Mouse (Mus musculus): Measurements from ENCODE around the gene Lmod3.

Lmod3 gene

DNA sequence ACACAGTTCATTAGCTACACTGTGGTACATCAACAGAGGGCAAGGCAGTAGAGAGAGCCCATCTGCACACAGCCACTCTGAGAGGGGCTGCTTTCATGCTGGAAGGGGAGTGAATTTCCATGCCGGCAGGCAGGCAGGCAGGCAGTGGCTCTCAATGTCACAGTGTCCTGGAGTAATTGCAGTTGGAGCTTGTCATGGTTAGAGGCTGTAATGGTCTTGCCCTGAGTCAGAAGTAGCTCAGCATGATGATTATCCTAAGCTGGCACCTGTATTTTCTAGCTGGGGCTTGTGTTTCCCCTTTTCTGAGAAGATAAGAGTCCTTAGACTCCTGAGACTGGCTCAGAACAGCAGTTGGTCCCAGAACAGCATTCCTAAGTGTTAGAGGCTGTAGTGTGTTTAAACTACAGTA, 26.5 kb downstream of the Lmod3 start:
- no peak for DNase-seq (ENCODE audit: low spot score)

DNA sequence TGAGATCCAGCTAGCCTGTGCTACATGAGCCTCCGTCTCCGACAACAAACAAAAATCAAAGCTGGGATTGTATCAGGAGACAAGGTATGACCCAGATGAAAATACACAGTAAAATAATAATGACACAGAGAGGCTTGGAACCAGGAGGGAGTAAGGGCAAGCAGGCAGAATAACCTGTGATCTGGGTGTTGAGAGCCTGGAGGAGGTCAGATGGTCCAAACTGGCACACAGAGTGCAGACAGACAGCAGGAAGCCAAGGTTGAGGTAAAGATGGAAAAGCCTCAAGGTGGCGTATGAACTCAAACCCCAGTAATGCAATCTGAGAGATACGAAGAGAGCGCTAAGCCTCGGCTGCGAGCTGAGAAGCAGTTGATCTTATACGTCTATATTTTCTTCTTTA, 28.1 kb downstream of the Lmod3 start:
- DNase-seq (ENCODE audit: low spot score): no peak

DNA sequence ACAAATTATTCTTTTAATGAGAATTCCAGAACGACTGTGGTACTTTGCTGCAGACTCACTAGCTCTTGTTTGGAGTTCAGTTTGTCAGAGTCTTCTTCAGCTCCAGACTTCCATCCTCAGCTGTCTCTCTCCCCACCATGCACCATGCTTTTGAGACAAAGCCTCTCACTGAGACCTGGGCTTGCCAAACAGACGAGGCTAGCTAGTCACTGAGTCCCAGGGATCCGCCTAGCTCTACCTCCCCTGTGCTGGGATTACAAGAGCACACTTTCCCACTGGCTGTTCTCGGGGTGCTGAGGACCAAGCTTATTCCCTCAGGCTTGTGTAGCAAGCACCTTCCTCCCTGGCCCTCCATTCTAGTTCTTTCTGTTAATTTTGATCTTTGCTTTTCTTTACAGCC, 29.0 kb downstream of the Lmod3 start:
- DNase-seq (ENCODE audit: low spot score): no peak

GRCm38 (mm10) chr6:97222931-97223467, 29.6 kb downstream of the Lmod3 start:
- no peak for DNase-seq (ENCODE audit: low spot score)

GRCm38 (mm10) chr6:97222321-97222720, 30.2 kb downstream of the Lmod3 start:
- no peak for DNase-seq (ENCODE audit: low spot score)

- DNase-seq (ENCODE audit: low spot score): no peak
Observed at GRCm38 (mm10) chr6:97221205-97222025, 31.1 kb downstream of the Lmod3 start.

- DNase-seq (ENCODE audit: low spot score): no peak
Observed at GRCm38 (mm10) chr6:97220672-97221071, 31.9 kb downstream of the Lmod3 start.

DNA sequence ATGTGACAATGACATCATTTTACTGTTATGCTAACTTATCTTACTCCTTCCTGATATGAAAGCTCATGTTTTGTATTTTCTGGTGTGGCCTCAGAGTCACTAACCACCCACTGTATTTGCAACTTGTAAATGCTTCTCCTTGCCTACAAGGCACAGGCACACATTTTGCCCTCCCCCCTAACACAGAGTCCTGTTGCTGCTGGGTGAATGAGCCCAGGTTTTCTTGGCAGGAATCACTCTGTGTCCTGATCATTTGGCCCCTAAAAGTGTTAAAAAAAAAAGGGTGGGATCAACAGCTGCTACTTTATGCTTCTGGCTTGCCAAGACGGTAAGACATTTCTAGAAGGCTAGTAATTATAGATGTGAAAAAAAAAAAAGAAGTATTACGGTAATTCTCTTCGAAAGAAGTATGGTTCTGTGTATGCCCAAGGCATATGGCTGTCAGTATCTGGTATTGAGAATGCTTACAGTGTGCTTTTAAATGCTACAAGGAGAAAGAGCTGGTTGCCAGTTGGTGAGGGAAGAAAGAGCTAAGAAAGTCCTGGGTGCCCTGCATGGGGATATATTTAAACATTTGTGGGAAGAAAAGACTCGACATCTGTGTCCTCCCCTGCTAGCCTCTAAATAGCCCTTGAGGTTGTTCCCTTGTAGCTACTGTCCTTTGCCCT, 36.3 kb downstream of the Lmod3 start:
- DNase-seq (ENCODE audit: low spot score): no peak

DNA sequence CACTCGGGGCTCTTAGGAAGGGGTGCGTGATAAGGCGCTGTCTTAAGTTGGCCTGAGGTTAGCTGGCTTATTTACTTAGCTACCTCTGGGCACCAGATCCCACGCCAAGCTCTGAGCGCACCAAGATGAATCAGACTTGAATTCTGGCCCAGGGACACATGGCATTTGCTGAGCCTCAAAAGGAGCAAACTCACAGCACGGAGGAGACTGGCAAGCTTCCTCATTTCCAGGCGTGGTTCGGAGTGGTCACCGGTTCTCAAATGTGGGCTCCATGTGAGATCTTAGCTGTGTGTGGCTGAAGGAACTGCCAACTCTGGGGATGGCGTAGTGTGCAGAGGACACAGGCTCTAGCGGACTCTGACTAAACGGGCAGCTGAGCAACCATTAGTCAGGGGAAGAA, 40.6 kb downstream of the Lmod3 start:
- no peak for DNase-seq (ENCODE audit: low spot score)

- DNase-seq (ENCODE audit: low spot score): no peak
Observed at GRCm38 (mm10) chr6:97210962-97211601, 41.5 kb downstream of the Lmod3 start.

GRCm38 (mm10) chr6:97210191-97210961, 42.2 kb downstream of the Lmod3 start, which contains the start of gene Arl6ip5:
Arl6ip5 (plus strand) TSS chr6:97210689.
- peak; percentile 82 for DNase-seq (ENCODE audit: low spot score)

DNA sequence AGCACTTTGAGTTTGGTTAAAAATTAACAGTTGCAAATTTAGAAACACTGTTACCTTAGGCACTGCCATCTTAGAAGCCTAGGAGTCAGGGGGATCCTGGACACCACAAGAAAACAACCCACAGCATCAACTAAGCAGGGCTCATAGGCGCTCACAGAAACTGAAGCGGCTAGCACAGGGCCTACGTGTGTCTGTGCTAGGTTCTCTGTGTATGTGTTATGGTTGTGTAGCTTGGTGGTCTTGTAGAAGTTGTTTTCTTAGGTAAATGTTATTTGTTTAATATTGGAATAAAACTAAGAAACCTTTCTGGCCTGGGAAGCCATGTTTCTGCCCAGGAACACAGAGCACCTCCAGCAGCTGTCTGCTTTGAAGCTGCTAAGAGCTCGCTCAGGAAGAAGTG, 42.8 kb downstream of the Lmod3 start:
- no peak for DNase-seq (ENCODE audit: low spot score)

- DNase-seq (ENCODE audit: low spot score): no peak
Observed at GRCm38 (mm10) chr6:97209201-97209600, 43.4 kb downstream of the Lmod3 start.

DNA sequence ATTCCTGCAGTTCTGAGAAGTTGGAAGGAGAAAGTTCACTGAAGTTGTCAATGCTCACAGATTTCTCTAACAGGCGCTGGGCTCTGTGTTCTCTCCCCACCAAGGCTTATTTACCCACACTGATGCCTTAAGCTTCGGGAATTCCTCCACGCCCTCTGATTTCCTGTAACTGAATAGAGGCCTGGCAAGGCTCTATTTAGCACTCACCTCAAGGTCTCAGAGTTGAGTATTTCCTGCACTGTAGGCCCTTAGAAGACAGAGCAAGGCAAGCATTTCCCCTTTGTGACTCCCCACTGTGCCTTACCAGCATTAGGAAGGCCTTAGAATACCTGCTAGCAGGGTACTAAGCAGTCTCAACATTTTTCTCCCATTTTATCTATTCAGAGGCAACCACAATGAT, 44.2 kb downstream of the Lmod3 start:
- DNase-seq (ENCODE audit: low spot score): no peak

DNA sequence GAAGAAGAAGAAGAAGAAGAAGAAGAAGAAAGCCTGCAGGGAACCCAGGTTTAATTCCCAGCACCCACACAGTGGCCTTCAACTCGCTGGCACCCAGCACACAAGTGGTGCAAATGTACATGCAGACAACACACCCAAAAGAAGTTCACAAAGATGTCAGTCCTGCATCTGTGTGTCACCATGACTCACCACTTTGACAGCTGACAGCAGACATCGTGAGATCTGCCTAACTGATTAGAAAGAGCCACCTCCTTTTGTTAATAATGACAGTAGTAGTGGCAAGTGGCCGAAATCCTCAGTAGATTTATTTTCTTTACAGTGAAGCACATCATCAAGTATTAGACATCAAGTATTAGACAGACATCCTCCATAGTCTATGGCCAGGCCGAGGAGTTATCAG, 45.5 kb downstream of the Lmod3 start:
- DNase-seq (ENCODE audit: low spot score): no peak

GRCm38 (mm10) chr6:97205439-97205885, 47.1 kb downstream of the Lmod3 start, which contains the start of gene Uba3:
Uba3 (minus strand) TSS chr6:97205647.
- peak; percentile 100 for DNase-seq (ENCODE audit: low spot score)

DNA sequence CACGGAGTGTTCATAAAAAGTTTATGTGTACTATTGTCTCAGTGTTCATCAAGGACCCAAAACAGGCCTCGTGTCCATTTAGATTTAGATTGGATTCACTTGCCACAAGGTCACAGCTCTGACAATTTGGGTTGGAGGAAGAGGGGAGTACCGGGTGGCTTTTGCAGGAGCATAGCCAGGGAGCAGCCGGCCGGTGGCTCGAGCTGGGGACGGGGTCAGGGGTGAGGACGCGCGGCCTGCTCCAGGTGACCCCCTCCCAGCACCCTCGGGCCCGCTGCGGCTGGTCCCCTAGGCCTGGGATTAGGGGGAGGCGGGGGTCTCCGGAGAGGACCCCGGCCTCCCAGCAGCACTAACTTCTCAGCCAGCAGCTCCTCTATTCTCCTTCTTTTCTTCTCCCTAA, 47.6 kb downstream of the Lmod3 start:
- DNase-seq (ENCODE audit: low spot score): peak; percentile 64

DNA sequence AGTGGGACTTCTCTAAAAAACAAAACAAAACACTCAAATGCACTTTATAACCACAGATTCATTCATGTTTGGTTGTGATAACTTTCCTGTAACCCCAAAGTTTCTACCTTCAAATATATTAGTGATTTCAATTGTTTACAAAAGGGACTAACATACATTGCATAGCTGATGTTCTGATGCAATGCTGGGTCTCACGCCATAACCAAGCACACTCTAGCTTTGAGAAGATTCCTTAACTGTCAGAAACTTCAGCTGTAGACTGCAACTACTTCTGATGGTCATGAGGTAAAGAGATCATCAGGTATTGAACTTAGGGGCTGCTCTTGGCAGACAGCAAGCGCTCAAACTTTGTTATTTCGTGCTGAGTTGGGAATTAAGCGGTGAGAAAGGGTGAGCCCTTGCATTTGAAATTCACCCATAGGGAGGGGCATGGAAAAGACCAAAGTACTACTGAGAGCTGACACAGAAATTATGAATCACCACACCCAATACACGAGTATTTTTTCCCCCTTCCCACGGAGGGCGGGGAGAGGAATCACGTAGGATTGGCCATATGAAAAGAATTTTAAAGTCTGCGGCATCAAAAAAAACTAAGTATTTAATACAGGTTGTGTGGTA, 48.2 kb downstream of the Lmod3 start:
- DNase-seq (ENCODE audit: low spot score): no peak

DNA sequence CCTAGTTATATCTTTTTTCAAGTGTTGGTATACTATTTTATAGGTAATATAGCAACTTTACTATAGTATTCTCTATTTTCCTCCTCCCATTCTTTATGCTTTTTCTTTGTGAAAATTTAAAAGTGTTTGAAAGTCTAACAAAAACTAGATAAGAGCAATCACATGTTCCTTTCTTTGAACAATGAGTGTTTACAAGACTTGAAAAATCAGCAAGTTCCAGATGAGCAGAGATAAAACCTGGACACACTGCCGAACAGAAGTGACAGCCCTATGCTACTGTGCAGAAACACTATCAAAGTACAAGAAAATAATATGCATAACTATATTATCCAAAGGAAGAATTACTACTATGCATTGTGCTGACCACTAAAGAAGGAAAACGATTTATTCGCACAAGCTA, 50.1 kb downstream of the Lmod3 start:
- DNase-seq (ENCODE audit: low spot score): no peak

DNA sequence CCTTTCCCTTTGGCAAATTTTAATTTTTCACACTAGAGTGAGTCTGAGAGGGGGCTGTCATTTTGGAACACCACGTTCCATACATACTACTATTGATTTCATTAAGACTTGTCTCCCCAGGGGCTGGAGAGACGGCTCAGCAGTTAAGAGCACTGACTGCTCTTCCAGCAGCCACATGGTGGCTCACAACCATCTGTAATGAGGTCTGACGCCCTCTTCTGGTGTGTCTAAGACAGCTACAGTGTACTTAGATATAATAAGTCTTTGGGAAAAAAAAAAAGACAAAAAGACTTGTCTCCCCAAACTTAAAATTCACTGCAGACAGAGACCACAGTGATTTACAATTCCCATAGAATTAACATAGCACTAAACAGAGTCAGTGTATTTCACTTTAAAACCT, 52.1 kb downstream of the Lmod3 start:
- no peak for DNase-seq (ENCODE audit: low spot score)

All from testis, postnatal 10 days (tissue).